Mouse (Mus musculus) midbrain, postnatal 0 days (tissue): ENCODE measurements around the gene Lrp6. TPM values are rescaled to one million over a fixed set of nuclear protein-coding genes. Genes with fewer than 3 reads are reported as not detected.

Experiments
- ATAC-seq: fragments of 200-750 bp; cut with Nextera tagmentation; 2 replicates; pipeline ENCODE4 v1.8.0; 2017; ENCODE audit warnings: moderate number of reproducible peaks, mild to moderate bottlenecking, moderate TSS enrichment, moderate library complexity; ENCODE audit not compliant: low FRiP score
- DNase-seq: peaks from one replicate; pipeline ENCODE4 v3.0.0-alpha.2; 2015; ENCODE audit warnings: low spot score
- H3K27ac ChIP-seq: fragments of 300-500 bp; sonication (generic); 2 replicates; pipeline ENCODE4 v1.5.1; 2014; ENCODE audit warnings: low read depth, mild to moderate bottlenecking, low read length, mixed read lengths
- H3K27me3 ChIP-seq: fragments of 300-500 bp; sonication (generic); 2 replicates; pipeline ENCODE4 v1.6.1; 2014; ENCODE audit warnings: low read length, control low read depth, mixed read lengths; ENCODE audit not compliant: insufficient read depth
- H3K36me3 ChIP-seq: fragments of 300-500 bp; sonication (generic); 2 replicates; pipeline ENCODE4 v1.6.1; 2014; ENCODE audit warnings: low read length, control low read depth, mixed read lengths; ENCODE audit not compliant: insufficient read depth
- H3K4me1 ChIP-seq: fragments of 300-500 bp; sonication (generic); 2 replicates; pipeline ENCODE4 v1.6.1; 2014; ENCODE audit warnings: mild to moderate bottlenecking, control low read depth, antibody characterized with exemption, low read length, mixed read lengths; ENCODE audit not compliant: insufficient read depth
- H3K4me2 ChIP-seq: fragments of 300-500 bp; sonication (generic); 2 replicates; pipeline ENCODE4 v1.6.1; 2014; ENCODE audit warnings: low read depth, mild to moderate bottlenecking, low read length, mixed read lengths; ENCODE audit not compliant: poor library complexity, severe bottlenecking
- H3K4me3 ChIP-seq: fragments of 300-500 bp; sonication (generic); 2 replicates; pipeline ENCODE4 v1.5.1; 2014; ENCODE audit warnings: low read depth, mild to moderate bottlenecking, low read length, moderate library complexity
- H3K9ac ChIP-seq: fragments of 300-500 bp; sonication (generic); replicated peaks from 2 replicates; pipeline ENCODE4 v1.6.1; 2014; ENCODE audit warnings: mild to moderate bottlenecking, low read length, moderate library complexity, mixed read lengths; ENCODE audit not compliant: poor library complexity, severe bottlenecking
- H3K9me3 ChIP-seq: fragments of 300-500 bp; sonication (generic); 2 replicates; pipeline ENCODE4 v1.6.1; 2016; ENCODE audit warnings: low read length, control low read depth
- CTCF ChIP-seq: IDR thresholded peaks from 2 replicates; pipeline ENCODE4 v1.5.1; 2016; ENCODE audit warnings: antibody characterized with exemption, mild to moderate bottlenecking
- WGBS: fragments of 180-500 bp; shearing (Covaris S2); extraction: QIAGEN DNeasy Blood & Tissue Kit; methylation state at CpG from one replicate; pipeline ENCODE4 v1.1.7; 2014; 5-methylcytosine and 5-hydroxymethylcytosine counted together
- polyA plus RNA-seq: library from polyadenylated mRNA; unstranded; fragments of >200 nt; fragmentation: Nextera tagmentation; extraction: Ambion mirVana; gene quantifications from 2 replicates; pipeline ENCODE4 v1.2.1, GENCODE M21; 2015
- total RNA-seq: library from RNA; depleted of rRNA; stranded (reverse); fragments of >200 nt; gene quantifications from 2 replicates; pipeline ENCODE4 v1.2.3, GENCODE M21; 2014

The Lrp6 gene
- total and polyA plus RNA-seq, 2 experiments from 2014 or later: 14.7 to 26.3 TPM

DNA sequence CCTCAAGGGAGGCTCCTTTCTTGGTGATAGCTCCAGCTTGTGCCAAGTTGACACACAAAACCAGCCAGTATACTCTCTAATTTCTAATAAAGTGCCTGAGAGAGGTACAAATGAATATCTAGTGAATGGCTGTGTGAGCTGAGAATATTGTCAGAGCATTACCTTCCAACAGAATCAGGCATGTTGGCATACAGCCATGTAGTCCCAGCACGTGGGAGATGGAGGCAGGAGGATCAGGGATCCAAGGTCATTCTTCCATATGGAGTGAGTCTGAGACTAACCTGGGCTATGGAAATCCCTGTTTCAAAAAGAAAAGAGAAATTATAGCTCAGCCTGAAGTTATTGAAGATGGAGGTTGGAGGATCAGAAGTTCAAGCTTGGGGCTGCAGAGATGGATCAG is 32.5 kb upstream of the Lrp6 start:
- DNase-seq: no peak
- ATAC-seq: no peak
- H3K9ac ChIP-seq: no peak overlapping the region
- H3K4me3 ChIP-seq: no peak overlapping the region
- no peaks in the 10 kb centered on the region for H3K27me3 ChIP-seq
- no peaks in the 10 kb centered on the region for H3K36me3 ChIP-seq
- no peak overlapping the region for H3K27ac ChIP-seq
- no peaks in the 10 kb centered on the region for H3K9me3 ChIP-seq
- no peak for TF ChIP-seq CTCF
- no peaks in the 10 kb centered on the region for H3K4me1 ChIP-seq
- H3K4me2 ChIP-seq: no peak overlapping the region
- WGBS: 71% methylated on average over 1 of the region's 1 CpGs

DNA sequence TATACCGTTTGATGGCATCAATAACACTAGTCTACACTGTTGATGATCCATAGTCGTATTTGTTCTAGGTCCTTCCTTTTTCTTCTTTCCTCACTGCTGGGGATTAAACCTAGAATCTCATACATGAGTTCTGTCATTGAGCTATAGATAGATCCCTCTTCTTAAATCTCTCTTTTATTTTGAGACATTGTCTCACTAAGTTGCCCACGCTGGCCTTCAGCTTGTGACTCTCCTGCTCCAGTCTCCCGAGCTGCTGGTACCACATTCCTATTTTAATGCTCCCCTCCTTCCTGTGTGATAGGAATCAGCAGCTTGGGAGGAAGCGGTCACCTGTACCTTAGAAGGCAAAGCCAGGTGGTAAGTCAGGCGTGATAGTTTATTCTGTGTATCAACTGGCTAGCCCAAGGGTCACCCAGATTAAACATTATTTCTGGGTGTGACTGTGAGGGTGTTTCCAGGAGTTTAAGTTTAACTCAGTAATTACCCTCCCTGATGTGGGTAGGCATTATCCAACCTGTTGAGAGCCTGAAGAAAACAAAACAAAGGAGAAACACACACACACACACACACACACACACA is 31.0 kb upstream of the Lrp6 start:
- Histone ChIP-seq H3K27me3 (no peaks in the 10 kb centered on the region), H3K4me1 (no peaks in the 10 kb centered on the region), H3K4me2 (no peak overlapping the region), H3K4me3 (no peak overlapping the region), H3K27ac (no peak overlapping the region), H3K36me3 (no peaks in the 10 kb centered on the region), H3K9ac (no peak overlapping the region), H3K9me3 (no peaks in the 10 kb centered on the region)
- DNase-seq (no peak), ATAC-seq (no peak)
- 90% methylated on average over 6 of the region's 6 CpGs for WGBS
- TF ChIP-seq CTCF: no peak

DNA sequence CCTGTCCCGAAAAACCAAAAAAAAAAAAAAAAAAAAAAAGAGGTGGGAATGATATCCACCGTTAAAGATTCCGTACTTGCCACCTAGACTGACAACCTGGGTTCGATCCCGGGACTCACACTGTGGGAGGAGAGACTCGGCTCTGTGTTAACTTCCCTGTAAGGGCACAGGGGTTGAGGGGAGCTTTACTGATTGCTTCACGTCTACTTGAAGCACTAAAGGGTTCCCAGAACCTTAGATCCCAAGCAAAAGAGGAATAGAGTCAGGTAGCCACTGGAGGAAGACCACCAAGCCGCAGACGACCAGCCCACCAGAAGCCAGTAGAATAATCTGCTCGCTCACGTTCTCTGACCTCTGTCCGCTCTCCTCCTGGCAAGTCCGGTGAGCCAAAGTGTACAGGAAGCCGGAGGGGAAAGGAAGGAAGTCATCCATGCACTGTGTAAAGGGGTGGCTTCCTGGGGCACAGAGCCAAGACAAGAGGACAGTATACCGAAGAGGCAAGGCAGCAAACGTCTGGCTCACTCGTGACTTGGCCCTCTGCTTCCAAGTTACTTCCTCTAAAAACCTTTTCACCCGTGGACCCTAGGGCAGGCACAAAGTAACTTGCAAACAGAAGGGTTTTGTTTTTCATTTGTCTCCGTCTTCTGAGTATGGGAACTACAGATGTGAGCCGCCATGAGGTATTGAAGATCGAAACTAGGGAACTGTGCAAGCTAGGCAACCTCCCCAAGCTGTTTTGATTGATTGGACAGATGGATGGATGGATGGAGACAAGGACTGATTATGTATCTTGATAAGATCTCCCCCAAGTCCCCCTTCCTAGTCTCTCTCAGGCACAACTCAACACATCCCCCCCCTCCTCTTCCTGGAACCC is 28.0 kb upstream of the Lrp6 start:
- WGBS: 85% methylated on average over 21 of the region's 21 CpGs
- no peaks in the 10 kb centered on the region for H3K4me1 ChIP-seq
- no peak overlapping the region for H3K4me3 ChIP-seq
- ATAC-seq (no peak), DNase-seq (no peak)
- no peak overlapping the region for H3K27ac ChIP-seq
- no peaks in the 10 kb centered on the region for H3K9me3 ChIP-seq
- H3K9ac ChIP-seq: no peak overlapping the region
- TF ChIP-seq CTCF: no peak
- no peaks in the 10 kb centered on the region for H3K27me3 ChIP-seq
- H3K36me3 ChIP-seq: no peaks in the 10 kb centered on the region
- no peak overlapping the region for H3K4me2 ChIP-seq

DNA sequence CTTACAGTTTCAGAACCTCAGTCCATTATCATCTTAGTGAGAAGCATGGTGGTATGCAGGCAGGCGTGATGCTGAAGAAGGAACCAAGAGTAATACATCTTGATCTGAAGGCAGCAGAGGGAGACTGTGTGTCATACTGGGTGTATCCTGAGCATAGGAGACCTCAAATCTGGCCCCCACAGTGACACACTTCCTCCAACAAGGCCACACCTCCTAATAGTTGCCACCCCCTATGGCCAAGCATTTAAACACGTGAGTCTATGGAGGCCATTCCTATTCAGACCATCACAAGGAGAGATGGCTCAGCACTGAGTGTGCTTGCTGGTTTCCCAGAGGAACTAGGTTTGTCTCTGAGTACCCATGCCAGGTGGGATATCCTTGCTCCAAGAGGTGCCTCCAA is 24.8 kb upstream of the Lrp6 start:
- H3K27me3 ChIP-seq: no peaks in the 10 kb centered on the region
- DNase-seq: no peak
- no peaks in the 10 kb centered on the region for H3K36me3 ChIP-seq
- ATAC-seq: no peak
- no peak overlapping the region for H3K4me3 ChIP-seq
- no peak for TF ChIP-seq CTCF
- H3K27ac ChIP-seq: no peak overlapping the region
- H3K4me2 ChIP-seq: no peak overlapping the region
- H3K9ac ChIP-seq: no peak overlapping the region
- no peaks in the 10 kb centered on the region for H3K4me1 ChIP-seq
- no peaks in the 10 kb centered on the region for H3K9me3 ChIP-seq
- WGBS: 82% methylated on average over 2 of the region's 2 CpGs

- no peak overlapping the region for H3K4me2 ChIP-seq
- TF ChIP-seq CTCF: no peak
- no peaks in the 10 kb centered on the region for H3K9me3 ChIP-seq
- ATAC-seq: no peak
- no peaks in the 10 kb centered on the region for H3K4me1 ChIP-seq
- no peak for DNase-seq
- H3K4me3 ChIP-seq: no peak overlapping the region
- no peaks in the 10 kb centered on the region for H3K36me3 ChIP-seq
- no peaks in the 10 kb centered on the region for H3K27me3 ChIP-seq
- H3K27ac ChIP-seq: no peak overlapping the region
- 82% methylated on average over 5 of the region's 5 CpGs for WGBS
- no peak overlapping the region for H3K9ac ChIP-seq
Measured at GRCm38 (mm10) chr6:134586241-134586640, 19.5 kb upstream of the Lrp6 start.

GRCm38 (mm10) chr6:134584616-134585015 is 17.9 kb upstream of the Lrp6 start:
- H3K4me1 ChIP-seq: no peaks in the 10 kb centered on the region
- H3K9me3 ChIP-seq: no peaks in the 10 kb centered on the region
- 97% methylated on average over 2 of the region's 2 CpGs for WGBS
- no peak for TF ChIP-seq CTCF
- H3K36me3 ChIP-seq: no peaks in the 10 kb centered on the region
- ATAC-seq (no peak), DNase-seq (no peak)
- no peak overlapping the region for H3K4me2 ChIP-seq
- H3K4me3 ChIP-seq: no peak overlapping the region
- no peak overlapping the region for H3K27ac ChIP-seq
- no peak overlapping the region for H3K9ac ChIP-seq
- H3K27me3 ChIP-seq: no peaks in the 10 kb centered on the region
